Mouse (Mus musculus) gastrocnemius, postnatal 25 days (tissue): Measurements from ENCODE around the gene Gm29776. TPM values are rescaled to one million over a fixed set of nuclear protein-coding genes. Genes with fewer than 3 reads are reported as not detected.

Source experiments
- DNase-seq: peaks from one replicate; pipeline ENCODE4 v3.0.0; 2022
- long read RNA-seq, 2 experiments: library from polyadenylated mRNA; stranded (forward); transcript quantifications; one replicate each; pipeline ENCODE4 v2.0.0; 2021
- total RNA-seq, 2 experiments: library from RNA; stranded (reverse); gene quantifications; 1 replicate in 1 of 2; 2 replicates in 1 of 2; pipeline ENCODE4 v1.2.3; 2021

Gene Gm29776
- not detected for total RNA-seq
- long read RNA-seq, experiment 1 = 0 reads
- long read RNA-seq, experiment 2 = 0 reads

- no peak for DNase-seq
Observed at GRCm38 (mm10) chr14:54698733-54699132, at the start of gene Gm29776. Gene Gm29776, minus strand, starts transcription at chr14:54698833.

GRCm38 (mm10) chr14:54746038-54746437 is 47.4 kb upstream of the Gm29776 start:
- DNase-seq = no peak

- no peak for DNase-seq
Observed at GRCm38 (mm10) chr14:54744473-54744872, 45.8 kb upstream of the Gm29776 start.

- peak; percentile 83 for DNase-seq
Observed at GRCm38 (mm10) chr14:54742375-54742774, 43.7 kb upstream of the Gm29776 start.

GRCm38 (mm10) chr14:54741721-54742120 is 43.1 kb upstream of the Gm29776 start:
- no peak for DNase-seq

GRCm38 (mm10) chr14:54737634-54738033 is 39.0 kb upstream of the Gm29776 start:
- DNase-seq = peak; percentile 31

GRCm38 (mm10) chr14:54736555-54737552 is 38.2 kb upstream of the Gm29776 start:
- DNase-seq = no peak

- DNase-seq = no peak
Observed at GRCm38 (mm10) chr14:54735221-54735620, 36.6 kb upstream of the Gm29776 start.

GRCm38 (mm10) chr14:54734004-54734403 is 35.4 kb upstream of the Gm29776 start:
- no peak for DNase-seq

GRCm38 (mm10) chr14:54732206-54732605 is 33.6 kb upstream of the Gm29776 start:
- no peak for DNase-seq

- no peak for DNase-seq
Observed at GRCm38 (mm10) chr14:54730305-54730704, 31.7 kb upstream of the Gm29776 start.

GRCm38 (mm10) chr14:54728823-54729653 is 30.4 kb upstream of the Gm29776 start:
- no peak for DNase-seq

GRCm38 (mm10) chr14:54727565-54727964 is 28.9 kb upstream of the Gm29776 start:
- no peak for DNase-seq

- no peak for DNase-seq
Observed at GRCm38 (mm10) chr14:54724049-54724448, 25.4 kb upstream of the Gm29776 start.

GRCm38 (mm10) chr14:54721711-54722110 is 23.1 kb upstream of the Gm29776 start:
- no peak for DNase-seq

GRCm38 (mm10) chr14:54720654-54721350 is 22.2 kb upstream of the Gm29776 start:
- DNase-seq = peak; percentile 59

GRCm38 (mm10) chr14:54720041-54720440 is 21.4 kb upstream of the Gm29776 start:
- no peak for DNase-seq

- DNase-seq = no peak
Observed at GRCm38 (mm10) chr14:54715402-54715801, 16.8 kb upstream of the Gm29776 start.

- DNase-seq = peak; percentile 32
Observed at GRCm38 (mm10) chr14:54714617-54715081, 16.0 kb upstream of the Gm29776 start.

- DNase-seq = peak; percentile 29
Observed at GRCm38 (mm10) chr14:54714121-54714520, 15.5 kb upstream of the Gm29776 start.

- no peak for DNase-seq
Observed at GRCm38 (mm10) chr14:54712861-54713260, 14.2 kb upstream of the Gm29776 start.

- no peak for DNase-seq
Observed at GRCm38 (mm10) chr14:54712074-54712473, 13.4 kb upstream of the Gm29776 start, which contains the start of gene Cebpe. Gene Cebpe, minus strand, starts transcription at chr14:54712174.
